Mouse (Mus musculus) thymus, adult 2 months (tissue): ENCODE data around the gene Emc8. TPM values are rescaled to one million over a fixed set of nuclear protein-coding genes. Genes with fewer than 3 reads are reported as not detected.

ENCODE experiments used
- DNase-seq: peaks from one replicate; pipeline ENCODE4 v3.0.0; 2021
- H3K27ac ChIP-seq: fragments of 200-500 bp; 2 replicates; pipeline ENCODE4 v1.5.1; 2012; ENCODE audit warnings: low read length, control low read depth; ENCODE audit not compliant: control insufficient read depth, insufficient read depth
- H3K27me3 ChIP-seq: fragments of 200-500 bp; 2 replicates; pipeline ENCODE4 v1.6.1; 2012; ENCODE audit warnings: mild to moderate bottlenecking, low read length, moderate library complexity, mixed read lengths; ENCODE audit not compliant: control insufficient read depth, insufficient read depth
- H3K36me3 ChIP-seq: fragments of 200-500 bp; 2 replicates; pipeline ENCODE4 v1.6.1; 2012; ENCODE audit warnings: mild to moderate bottlenecking, low read length, moderate library complexity; ENCODE audit not compliant: control insufficient read depth, insufficient read depth
- H3K4me1 ChIP-seq: fragments of 200-500 bp; replicated peaks from 2 replicates; pipeline ENCODE4 v1.6.1; 2012; ENCODE audit warnings: low read length; ENCODE audit not compliant: control insufficient read depth, insufficient read depth
- H3K4me3 ChIP-seq: fragments of 200-500 bp; 2 replicates; pipeline ENCODE4 v1.5.1; 2012; ENCODE audit warnings: mild to moderate bottlenecking, low read length, control low read depth, moderate library complexity; ENCODE audit not compliant: control insufficient read depth, insufficient read depth
- CTCF ChIP-seq: fragments of 200-500 bp; IDR thresholded peaks from 2 replicates; pipeline ENCODE4 v1.5.1; 2012; ENCODE audit warnings: mild to moderate bottlenecking, control low read depth, low read length, moderate library complexity, borderline replicate concordance; ENCODE audit not compliant: control insufficient read depth, poor library complexity, insufficient read depth; ENCODE audit errors: extremely low read depth
- POLR2A ChIP-seq: fragments of 200-500 bp; IDR thresholded peaks from 2 replicates; pipeline ENCODE4 v1.6.1; 2012; ENCODE audit warnings: mild to moderate bottlenecking, low read length, control low read depth, moderate library complexity; ENCODE audit not compliant: control insufficient read depth, poor library complexity, insufficient read depth; ENCODE audit errors: extremely low read depth
- whole genome bisulfite sequencing: fragments of 180-500 bp; shearing (Covaris S2); methylation state at CpG from one replicate; pipeline ENCODE4 v1.1.7; 2018; 5-methylcytosine and 5-hydroxymethylcytosine counted together
- polyA plus RNA-seq: library from polyadenylated mRNA; depleted of rRNA; stranded (reverse); fragments of >200 nt; gene quantifications from 2 replicates; pipeline ENCODE4 v1.2.3, GENCODE M21; 2012

Emc8 gene
- polyA plus RNA-seq, 1 experiment: 175 TPM

DNA sequence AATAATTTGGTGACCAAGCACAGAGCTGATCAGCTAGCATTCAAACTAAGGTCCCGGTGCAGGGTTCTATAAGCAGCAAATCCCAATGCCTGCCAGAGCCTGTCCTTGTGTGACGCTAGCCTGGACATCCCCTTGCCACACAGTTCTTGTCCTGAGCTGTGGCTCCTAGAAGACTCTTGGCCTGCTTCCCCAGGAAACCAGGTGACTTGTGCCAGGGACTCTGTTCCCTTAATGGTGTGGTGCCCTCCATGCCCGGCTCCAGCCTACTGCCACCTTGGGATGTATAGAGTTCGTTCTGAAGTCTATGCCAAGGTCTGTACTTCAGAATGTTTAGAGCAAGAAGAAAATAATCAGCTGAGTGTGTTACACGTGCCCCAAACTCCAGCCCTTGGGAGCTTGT, 18.2 kb upstream of the Emc8 start:
- peaks cover 7% of the 10 kb centered on the region; the same call in 1 of the 2 replicates for H3K4me1 ChIP-seq
- H3K36me3 ChIP-seq: no peaks in the 10 kb centered on the region
- TF ChIP-seq CTCF: no peak
- TF ChIP-seq POLR2A: no peak
- DNase-seq: no peak
- no peak overlapping the region for H3K27ac ChIP-seq
- no peaks in the 10 kb centered on the region for H3K27me3 ChIP-seq
- WGBS: 68% methylated on average over 5 of the region's 5 CpGs
- H3K4me3 ChIP-seq: no peak overlapping the region

DNA sequence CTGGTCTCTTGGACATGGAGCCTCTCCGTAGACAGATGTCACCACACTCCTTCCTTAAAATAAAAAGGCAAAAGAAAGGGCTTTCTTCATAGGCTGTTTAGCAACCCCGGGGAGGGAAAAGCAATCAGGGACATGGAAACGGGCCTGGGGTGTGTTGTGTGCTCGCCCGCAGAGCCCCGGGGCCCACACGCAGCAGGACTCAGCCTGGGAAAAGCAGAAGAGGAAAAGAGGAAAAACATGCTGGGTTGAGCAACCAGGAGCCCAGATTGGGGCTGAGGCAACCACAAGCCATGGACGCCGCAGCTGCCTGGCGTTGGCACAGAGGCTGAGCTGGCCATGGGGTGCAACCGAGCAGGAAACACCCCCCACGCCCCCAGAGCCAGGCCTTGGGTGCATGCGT, 17.7 kb upstream of the Emc8 start:
- no peaks in the 10 kb centered on the region for H3K27me3 ChIP-seq
- DNase-seq: no peak
- no peak for TF ChIP-seq CTCF
- TF ChIP-seq POLR2A: no peak
- H3K4me3 ChIP-seq: no peak overlapping the region
- WGBS: 31% methylated on average over 13 of the region's 13 CpGs
- H3K27ac ChIP-seq: peak overlapping the region; percentile 30; the same call in 1 of the 2 replicates
- peaks cover 7% of the 10 kb centered on the region; the same call in 1 of the 2 replicates for H3K4me1 ChIP-seq
- H3K36me3 ChIP-seq: no peaks in the 10 kb centered on the region

GRCm38 (mm10) chr8:120685591-120685990, 17.2 kb upstream of the Emc8 start:
- H3K27me3 ChIP-seq: no peaks in the 10 kb centered on the region
- no peaks in the 10 kb centered on the region for H3K36me3 ChIP-seq
- peak overlapping the region; percentile 30; the same call in 1 of the 2 replicates for H3K27ac ChIP-seq
- TF ChIP-seq CTCF: no peak
- no peak for TF ChIP-seq POLR2A
- no peak overlapping the region for H3K4me3 ChIP-seq
- no peak for DNase-seq
- H3K4me1 ChIP-seq: peaks cover 7% of the 10 kb centered on the region; the same call in 1 of the 2 replicates
- WGBS: 84% methylated on average over 8 of the region's 8 CpGs

GRCm38 (mm10) chr8:120685097-120685496, 16.7 kb upstream of the Emc8 start:
- no peaks in the 10 kb centered on the region for H3K27me3 ChIP-seq
- no peaks in the 10 kb centered on the region for H3K36me3 ChIP-seq
- no peak overlapping the region for H3K27ac ChIP-seq
- TF ChIP-seq CTCF: no peak
- TF ChIP-seq POLR2A: no peak
- no peak for DNase-seq
- H3K4me3 ChIP-seq: no peak overlapping the region
- H3K4me1 ChIP-seq: peaks cover 7% of the 10 kb centered on the region; the same call in 1 of the 2 replicates
- WGBS: 93% methylated on average over 5 of the region's 5 CpGs

GRCm38 (mm10) chr8:120684082-120684481, 15.7 kb upstream of the Emc8 start:
- 89% methylated on average over 5 of the region's 5 CpGs for WGBS
- peaks cover 7% of the 10 kb centered on the region; the same call in 1 of the 2 replicates for H3K4me1 ChIP-seq
- no peak for DNase-seq
- TF ChIP-seq POLR2A (no peak), CTCF (no peak)
- no peak overlapping the region for H3K27ac ChIP-seq
- no peaks in the 10 kb centered on the region for H3K36me3 ChIP-seq
- H3K4me3 ChIP-seq: no peak overlapping the region
- no peaks in the 10 kb centered on the region for H3K27me3 ChIP-seq

DNA sequence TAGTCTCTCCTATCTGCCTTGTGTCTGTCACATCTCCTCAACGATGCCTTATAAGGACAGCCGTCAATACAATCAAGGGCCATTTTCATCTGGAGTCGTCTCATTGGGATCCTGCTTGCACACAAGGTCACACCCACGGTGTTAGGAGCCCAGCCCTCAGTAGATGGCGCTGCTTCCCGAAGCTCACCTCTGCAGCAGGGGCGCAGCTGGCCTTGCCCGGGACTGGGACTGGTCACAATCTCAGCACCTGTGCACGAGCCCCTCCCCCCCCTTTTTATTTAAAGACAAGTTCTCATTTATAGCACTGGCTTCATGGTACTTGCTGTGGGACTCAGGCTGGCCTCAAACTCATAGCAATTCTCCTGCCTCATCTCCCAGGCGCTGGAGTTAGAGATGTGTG, 15.2 kb upstream of the Emc8 start:
- peak; percentile 86 for DNase-seq
- WGBS: 14% methylated on average over 10 of the region's 10 CpGs
- Histone ChIP-seq H3K27me3 (no peaks in the 10 kb centered on the region), H3K4me1 (peaks cover 7% of the 10 kb centered on the region; the same call in 1 of the 2 replicates), H3K27ac (no peak overlapping the region), H3K4me3 (no peak overlapping the region), H3K36me3 (no peaks in the 10 kb centered on the region)
- TF ChIP-seq POLR2A (no peak), CTCF (peak; percentile 89; the same call in 1 of the 2 replicates)

DNA sequence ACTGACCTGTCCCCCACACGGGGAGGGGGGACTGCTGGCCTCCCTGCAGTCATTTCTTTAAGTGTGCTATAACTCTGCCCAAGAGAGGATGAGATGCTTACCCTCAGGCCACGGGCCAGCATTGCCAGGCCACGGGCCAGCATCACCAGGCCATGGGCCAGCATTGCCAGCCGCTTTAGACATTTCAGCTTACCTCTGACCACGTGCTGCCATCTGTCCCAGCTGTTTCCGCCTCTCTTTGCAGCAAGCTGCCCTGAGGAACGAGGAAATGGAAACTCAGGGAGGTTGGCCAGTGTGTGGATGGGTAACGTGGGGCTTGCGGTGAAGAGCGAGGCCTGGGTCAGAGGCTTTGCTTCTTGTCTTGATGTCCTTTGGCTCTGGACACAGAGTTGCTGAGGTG, 12.7 kb upstream of the Emc8 start:
- Histone ChIP-seq H3K4me1 (peaks cover 2% of the 10 kb centered on the region; the same call in 1 of the 2 replicates), H3K4me3 (no peak overlapping the region), H3K36me3 (no peaks in the 10 kb centered on the region), H3K27me3 (no peaks in the 10 kb centered on the region), H3K27ac (no peak overlapping the region)
- WGBS: 69% methylated on average over 10 of the region's 10 CpGs
- no peak for DNase-seq
- no peak for TF ChIP-seq POLR2A
- TF ChIP-seq CTCF: no peak
